Mouse (Mus musculus) frontal cortex, postnatal 36 days (tissue): ENCODE data around the gene Gm21974.
"Not testable (repeated sequence)": the region's sequence is repeated elsewhere in the genome, so short reads cannot be mapped to it uniquely, and the experiment has no call there.

Experiments used
- DNase-seq, 2 experiments: peaks; one replicate each; pipeline ENCODE4 v3.0.0; 2022; ENCODE audit warnings: low spot score in 2 of 2

The Gm21974 gene

DNA sequence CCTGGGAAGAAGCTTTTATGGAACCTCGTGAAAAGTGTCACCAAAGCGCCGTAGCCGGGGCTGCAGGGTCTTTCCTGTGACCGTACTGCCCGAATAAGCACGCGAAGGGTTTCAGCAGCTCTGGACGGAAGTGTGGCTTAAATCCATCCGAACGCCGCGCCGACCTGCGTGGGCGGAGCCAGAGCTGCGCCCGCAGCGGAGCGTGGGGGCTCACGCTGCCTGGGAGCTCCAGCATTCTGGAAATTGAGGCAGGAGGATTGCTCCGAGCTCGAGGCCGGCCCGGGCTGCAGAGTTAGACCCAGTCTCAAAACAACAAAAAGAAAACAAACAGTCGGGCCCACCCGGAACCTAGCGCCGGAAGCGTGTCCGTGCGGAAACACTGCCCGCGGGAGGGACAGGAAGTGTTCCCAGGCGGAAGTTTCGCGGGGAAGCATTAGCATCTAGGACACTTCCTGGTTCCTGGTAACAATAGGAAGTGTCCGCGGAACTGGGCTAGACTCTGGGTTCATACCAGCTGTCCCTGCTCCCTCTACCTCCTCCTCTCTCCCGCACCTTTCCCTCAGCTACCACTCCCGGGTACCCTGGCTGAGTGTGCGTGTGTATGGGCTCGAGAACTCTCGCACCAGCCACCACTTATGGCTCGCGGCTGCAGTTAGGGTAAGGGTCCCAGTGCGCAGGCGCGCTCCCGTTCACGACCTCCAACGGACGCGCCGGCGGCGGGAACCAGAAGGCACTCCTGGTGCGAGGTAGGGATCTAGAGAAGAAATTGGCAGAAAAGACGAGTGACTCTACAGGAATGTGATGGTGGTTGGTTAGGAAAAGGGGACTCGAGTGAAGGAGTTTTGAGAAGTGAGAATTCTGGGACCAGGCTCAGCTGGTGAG is 18.5 kb downstream of the Gm21974 start, which contains the start of gene Zfp668:
Gene Zfp668, minus strand, starts transcription at position 362 of the 882 bp plus-strand sequence.
- DNase-seq = peak; percentile 90 to 91

DNA sequence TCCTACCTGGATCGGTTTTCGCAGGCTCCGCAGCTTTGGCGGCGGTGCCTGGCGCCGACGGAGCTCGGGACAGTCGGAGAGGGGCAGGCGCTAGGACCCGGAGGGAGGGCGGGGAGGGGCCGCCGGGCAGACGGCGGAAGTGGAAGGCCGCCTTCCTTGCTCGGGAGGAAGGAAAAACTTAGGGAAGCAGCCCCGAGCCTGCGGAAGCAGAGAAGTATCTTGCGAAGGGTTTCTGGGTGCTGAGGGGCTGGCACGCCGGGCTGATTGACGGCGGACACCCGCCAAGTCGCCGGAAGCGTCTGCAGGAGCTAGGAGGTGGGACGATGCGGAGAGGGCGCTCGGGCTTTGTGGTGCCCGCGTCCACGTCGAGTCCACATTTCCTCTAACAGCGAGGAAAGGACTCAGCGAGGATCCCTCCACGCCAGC is 19.2 kb downstream of the Gm21974 start, which contains the start of gene Zfp646:
Gene Zfp646, plus strand, starts transcription at position 181 of the 426 bp plus-strand sequence.
- DNase-seq = peak in 1 of 2 experiments; percentile 75

GRCm38 (mm10) chr7:127875627-127876001 is 19.6 kb downstream of the Gm21974 start:
- DNase-seq = peak; percentile 93 to 95

GRCm38 (mm10) chr7:127874812-127875626 is 20.2 kb downstream of the Gm21974 start:
- DNase-seq = no peak

DNA sequence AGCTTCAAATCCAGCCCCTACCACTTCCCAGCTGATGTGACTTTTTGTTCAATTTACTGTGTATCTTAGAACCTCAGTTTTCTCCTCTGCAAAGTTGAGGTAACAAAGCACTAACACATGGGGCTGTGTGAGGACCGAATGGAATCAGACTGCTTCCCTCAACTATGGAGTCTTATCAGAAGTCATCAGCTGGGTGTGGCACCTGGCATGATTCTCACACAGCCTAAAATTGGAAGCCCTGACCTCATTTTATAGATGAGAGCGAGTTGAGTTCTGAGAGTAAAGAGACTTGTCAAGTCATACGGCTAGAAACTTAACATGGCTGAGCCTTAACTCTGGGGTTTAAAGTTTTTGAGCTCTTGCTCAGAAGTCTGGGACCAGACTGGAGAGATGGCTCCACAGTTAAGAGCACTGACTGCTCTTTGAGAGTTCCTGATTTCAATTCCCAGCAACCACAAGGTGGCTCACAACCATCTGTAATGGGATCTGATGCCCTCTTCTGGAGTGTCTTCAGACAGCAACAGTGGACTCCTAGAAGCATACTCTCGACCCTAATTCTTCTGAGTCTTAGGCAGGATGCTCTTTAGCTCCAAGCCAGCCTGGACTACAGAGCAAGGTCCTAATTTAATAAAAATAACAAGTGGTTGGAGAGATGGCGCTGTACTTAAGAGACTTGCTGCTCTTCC is 25.0 kb downstream of the Gm21974 start:
- no peak for DNase-seq

DNA sequence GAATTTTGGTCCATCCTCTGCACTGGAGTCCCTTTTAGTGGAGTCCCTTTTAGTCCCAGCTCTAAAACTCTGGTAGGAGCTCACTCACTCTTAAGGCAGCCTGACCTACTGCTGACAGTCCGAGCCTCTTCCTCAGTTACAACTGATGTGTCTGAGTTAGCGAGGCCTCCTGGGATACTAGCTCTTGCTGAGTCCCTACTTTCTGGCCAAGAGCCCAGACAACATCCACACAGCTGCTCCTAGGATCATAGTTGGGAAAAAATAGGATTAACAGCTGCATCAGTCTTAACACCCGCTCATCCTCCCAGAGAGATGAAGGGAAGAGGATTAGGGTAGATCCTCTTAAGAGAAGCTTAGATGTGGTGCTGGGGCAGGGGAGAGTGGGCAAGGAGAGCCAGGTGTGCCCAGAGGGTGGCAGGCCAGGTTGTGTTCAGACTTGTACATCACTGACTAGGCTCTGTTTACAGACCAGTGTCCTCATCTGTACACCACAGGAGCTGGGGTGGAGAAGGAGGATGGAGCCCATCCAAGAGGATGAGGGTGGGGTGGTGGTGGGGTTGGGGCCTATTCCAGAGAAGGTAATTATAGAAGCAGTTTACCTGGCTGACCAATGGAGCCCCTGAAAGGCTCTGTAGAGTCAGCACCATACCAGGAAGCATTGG is 26.0 kb downstream of the Gm21974 start:
- peak; percentile 22 to 59 for DNase-seq

DNA sequence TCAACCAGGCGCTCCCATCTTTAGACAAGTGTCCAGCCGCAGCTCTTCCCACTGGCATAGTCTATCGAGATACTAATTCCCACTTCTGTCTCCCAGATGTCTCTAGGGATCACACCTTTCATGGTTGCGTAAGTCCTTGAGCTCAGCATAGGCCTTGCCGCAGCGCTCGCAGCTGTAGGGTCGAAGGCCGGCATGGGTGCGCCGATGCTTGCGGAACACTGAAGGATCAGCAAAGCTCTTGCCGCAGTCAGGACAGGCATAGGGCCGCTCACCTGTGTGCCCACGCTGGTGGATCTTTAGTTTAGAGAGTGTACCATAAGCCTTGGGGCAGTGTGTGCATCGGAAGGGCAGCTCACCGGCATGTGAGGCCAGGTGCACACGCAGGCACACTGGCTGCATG is 27.6 kb downstream of the Gm21974 start:
- DNase-seq = no peak

- no peak for DNase-seq
These were observed 28.8 kb downstream of the Gm21974 start for GRCm38 (mm10) chr7:127866434-127866833.

DNA sequence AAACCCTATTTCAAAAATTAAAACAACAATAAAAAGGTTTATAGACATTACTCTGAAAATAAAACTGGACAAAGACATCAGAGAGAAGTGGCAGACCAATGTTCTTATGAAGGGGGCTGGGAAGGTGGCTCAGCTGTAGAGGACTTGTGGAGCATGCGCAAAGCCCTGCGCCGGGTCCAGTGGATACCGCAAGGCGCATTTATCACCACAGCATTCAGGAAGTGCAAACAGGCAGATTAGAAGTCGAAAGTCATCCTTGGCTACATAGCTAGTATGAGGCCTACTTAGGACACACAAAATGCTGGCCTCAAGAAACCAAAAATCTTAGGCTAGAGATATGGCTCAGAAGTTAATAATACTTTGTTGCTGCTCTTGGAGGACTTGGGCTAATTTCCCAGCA is 37.0 kb downstream of the Gm21974 start:
- DNase-seq = no peak

GRCm38 (mm10) chr7:127850906-127851305 is 44.3 kb downstream of the Gm21974 start:
- DNase-seq = no peak

GRCm38 (mm10) chr7:127849973-127850875 is 45.0 kb downstream of the Gm21974 start:
- no peak for DNase-seq

DNA sequence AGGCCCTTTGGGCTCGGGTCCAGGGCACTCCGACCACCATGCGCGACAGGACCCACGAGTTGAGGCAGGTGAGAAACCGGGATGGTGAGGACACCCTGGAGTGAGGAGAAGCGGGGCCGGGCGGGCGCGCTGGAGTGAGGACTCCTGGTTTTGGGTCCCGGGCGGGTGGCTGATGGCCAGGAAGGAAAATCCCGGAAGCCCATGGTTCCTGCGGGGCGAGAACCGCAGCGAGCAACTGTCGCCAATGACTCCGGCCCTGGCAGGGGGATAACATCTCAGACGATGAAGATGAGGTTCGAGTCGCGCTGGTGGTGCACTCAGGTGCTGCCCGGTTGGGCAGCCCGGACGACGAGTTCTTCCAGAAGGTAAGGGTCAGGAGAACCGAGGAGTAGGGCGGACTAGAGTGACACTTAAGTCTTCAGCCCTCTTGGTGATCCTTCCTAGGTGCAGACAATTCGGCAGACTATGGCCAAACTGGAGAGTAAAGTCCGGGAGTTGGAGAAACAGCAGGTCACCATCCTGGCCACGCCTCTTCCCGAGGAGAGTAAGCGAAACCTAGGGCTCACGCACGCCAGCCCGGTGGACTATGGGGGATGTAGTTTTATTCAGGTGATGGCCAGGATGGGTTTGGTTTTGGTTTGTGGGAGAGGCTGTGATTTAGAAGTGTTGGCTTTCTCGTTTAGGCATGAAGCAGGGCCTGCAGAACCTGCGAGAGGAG is 53.1 kb downstream of the Gm21974 start:
- peak; percentile 74 to 81 for DNase-seq

GRCm38 (mm10) chr7:127841340-127842000 is 53.8 kb downstream of the Gm21974 start:
- DNase-seq = peak; percentile 96 to 97

DNA sequence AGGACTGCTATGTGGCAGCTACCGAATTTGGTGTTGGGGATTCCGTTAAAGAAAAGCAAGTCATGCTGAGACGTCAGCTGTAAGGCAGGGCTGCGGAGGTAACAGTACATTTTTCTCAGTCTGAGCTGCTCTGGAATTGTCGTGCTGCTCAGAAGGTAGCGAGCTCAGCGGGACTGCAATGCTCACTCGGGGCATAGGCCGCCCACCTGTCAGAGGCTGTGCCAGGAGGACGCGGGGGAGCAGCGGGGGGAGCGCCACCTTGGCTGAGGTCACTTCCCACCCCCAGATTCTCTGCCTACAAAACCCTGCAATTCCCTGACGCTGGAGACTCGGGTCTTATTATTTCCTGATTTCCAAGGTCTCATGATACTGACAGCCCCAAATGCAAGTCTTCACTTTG is 54.4 kb downstream of the Gm21974 start:
- DNase-seq = no peak

DNA sequence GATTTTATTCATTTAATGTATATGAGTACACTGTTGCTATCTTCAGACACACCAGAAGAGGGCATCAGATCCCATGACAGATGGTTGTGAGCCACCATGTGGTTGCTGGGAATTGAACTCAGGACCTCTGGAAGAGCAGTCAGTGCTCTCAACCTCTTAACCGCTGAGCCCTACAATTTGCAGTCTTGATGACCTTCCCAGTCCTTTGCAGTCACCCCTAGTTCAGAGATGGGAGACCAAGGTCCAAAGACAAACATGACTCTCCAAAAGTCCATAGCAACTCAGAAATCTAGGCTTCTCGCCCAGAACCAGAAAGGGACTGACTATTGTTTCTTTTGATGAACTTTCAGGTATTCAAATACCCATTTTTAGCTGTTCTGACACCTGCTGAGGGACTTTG is 55.2 kb downstream of the Gm21974 start:
- DNase-seq = not testable (repeated sequence)

DNA sequence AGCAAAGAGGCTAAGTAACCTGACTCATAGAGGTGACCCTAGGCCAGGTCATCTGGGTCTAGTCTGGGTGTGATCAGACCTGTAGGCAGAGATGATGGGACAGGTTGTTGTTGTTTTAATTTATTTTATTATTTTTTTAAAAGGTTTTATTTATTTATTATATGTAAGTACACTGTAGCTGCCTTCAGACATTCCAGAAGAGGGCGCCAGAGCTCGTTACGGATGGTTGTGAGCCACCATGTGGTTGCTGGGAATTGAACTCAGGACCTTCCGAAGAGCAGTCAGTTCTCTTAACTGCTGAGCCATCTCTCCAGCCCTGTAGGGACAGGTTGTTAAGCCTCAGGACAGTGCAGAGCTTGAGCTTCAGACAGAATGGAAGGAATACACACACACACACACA is 57.4 kb downstream of the Gm21974 start:
- DNase-seq = not testable (repeated sequence)

GRCm38 (mm10) chr7:127837473-127837872 is 57.8 kb downstream of the Gm21974 start:
- DNase-seq = no peak
